Mouse (Mus musculus): ENCODE measurements at regions not wholly inside any gene's neighbourhood (a gene's known extent, or its start where the extent isn't known, plus 50 kb on each side); places are given as distances from the start of the nearest gene placed in this dataset.

DNA sequence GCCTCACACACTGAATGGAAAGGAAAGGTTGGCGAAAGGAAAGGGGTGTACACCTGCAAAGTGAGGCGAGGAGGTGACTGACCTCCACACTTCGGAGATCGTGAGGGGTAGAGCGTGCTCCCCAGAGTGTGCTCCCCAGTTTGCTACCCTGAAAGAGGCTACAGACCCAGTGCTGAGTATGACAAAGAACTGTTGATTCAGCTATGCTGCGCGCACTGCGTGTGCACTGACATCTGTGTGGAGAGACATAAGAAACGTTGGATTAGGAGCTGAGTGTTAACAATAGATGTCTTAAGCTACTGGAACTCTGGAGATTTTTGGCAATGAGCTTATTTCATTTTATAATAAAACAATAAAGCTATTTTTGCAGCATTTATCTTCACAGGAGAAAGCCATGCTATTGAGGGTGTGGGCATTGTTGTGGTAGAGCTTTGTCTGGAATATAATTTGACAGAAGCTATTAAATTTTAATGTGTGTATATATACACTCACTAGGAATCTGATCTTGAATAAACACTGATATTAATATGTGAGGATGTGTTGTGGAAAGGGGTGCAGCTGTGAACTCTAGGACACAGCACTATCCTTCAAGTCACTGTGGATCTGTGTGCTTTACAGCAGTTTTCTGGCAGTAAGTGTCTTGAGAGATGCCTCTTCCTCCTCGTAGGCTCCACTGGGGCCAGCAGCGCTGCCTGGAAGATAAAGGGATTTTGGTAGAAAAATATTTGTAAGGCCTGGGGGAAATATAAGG, 271.2 kb upstream of the Zfp637 start:
- DNase-seq (ENCODE audit: low spot score in 2 of 2) = no peak

- no peak for DNase-seq (ENCODE audit: low spot score in 2 of 2)
These were observed 270.6 kb upstream of the Zfp637 start for GRCm38 (mm10) chr6:117570346-117570745.

DNA sequence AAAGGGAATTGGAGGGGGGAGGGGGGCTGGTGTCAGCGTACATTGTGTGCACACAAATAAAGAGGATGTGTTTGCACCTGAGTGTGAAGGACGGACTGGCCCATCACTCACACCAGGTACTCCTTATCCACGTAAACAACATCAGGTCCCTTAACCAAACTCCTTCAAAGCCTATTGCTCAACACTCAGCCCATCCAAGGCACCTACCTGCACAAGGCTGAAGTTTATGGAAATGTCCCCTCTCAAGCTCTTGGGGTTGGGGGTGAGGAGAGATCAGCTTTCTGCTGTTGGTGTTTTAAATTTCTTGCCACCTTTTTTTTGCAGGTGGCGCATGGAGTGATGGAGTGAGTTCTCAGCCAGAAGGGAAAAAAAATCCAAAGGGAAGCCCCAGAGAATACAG, 270.2 kb upstream of the Zfp637 start:
- DNase-seq (ENCODE audit: low spot score in 2 of 2) = no peak

DNA sequence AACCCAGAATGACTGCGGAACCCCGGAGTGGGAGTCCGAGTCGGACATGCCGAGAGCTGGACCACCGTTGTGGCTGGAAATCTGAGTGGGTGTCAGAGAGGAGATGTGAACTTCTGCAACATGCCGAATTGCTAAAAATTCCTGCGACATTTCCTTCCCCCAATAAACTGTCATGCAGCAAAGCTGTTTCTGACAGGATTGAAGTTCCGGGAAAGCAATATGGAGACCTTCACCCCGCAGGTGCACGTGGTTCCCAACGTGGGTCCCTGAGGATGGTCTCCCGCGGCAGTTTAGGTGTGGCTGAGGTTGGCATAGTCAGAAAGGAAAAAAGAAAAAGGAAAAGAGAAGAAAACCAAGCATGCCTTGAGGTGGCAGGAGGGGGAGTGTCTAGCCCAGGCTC, 269.0 kb upstream of the Zfp637 start:
- DNase-seq (ENCODE audit: low spot score in 2 of 2) = no peak

DNA sequence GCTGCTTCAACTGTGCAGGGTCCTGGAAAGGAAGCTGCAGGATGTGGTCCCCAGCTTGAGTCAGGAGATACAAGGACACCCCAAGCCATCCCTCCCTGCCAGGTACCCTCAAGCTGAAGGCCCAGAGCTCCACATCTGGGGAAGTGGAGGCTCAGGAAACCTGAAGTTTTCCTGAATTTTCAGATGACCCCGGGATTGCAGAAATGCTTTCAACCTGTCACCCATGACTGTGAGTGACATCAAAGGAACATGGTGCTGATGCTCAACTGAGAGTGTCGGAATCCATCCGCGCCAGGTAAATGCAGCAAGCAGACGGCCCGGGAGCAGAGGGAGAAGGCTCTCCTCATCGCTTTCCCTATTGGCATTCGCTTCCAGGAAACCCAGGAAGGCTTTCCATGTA, 267.6 kb upstream of the Zfp637 start:
- DNase-seq (ENCODE audit: low spot score in 2 of 2) = no peak

- no peak for DNase-seq (ENCODE audit: low spot score in 2 of 2)
These were observed 266.8 kb upstream of the Zfp637 start for GRCm38 (mm10) chr6:117574146-117574545.

- no peak for DNase-seq (ENCODE audit: low spot score in 2 of 2)
These were observed 265.9 kb upstream of the Zfp637 start for GRCm38 (mm10) chr6:117575057-117575456.

GRCm38 (mm10) chr6:117576021-117576420, 265.0 kb upstream of the Zfp637 start:
- DNase-seq (ENCODE audit: low spot score in 2 of 2) = no peak

- DNase-seq (ENCODE audit: low spot score in 2 of 2) = no peak
These were observed 263.1 kb upstream of the Zfp637 start for GRCm38 (mm10) chr6:117577539-117578521.

DNA sequence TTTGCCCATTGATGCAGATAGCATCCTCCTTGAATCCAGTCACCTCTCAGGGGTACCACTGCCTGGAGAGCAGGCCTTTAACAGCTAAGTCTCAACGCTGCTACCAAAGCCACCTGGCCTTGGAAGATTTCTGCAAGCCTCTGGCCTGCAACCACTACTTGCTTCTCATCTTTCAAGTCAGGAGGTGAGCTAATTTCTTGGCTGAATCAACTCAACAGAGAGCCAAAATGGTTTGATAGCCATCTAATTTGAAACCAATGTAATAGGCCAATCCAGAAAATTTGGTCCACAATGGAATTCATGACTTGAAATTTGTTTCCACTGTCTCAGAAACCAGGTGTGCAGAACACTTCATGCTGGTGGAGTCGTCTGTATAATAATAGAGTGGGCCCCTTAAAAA, 260.0 kb upstream of the Zfp637 start:
- no peak for DNase-seq (ENCODE audit: low spot score in 2 of 2)

DNA sequence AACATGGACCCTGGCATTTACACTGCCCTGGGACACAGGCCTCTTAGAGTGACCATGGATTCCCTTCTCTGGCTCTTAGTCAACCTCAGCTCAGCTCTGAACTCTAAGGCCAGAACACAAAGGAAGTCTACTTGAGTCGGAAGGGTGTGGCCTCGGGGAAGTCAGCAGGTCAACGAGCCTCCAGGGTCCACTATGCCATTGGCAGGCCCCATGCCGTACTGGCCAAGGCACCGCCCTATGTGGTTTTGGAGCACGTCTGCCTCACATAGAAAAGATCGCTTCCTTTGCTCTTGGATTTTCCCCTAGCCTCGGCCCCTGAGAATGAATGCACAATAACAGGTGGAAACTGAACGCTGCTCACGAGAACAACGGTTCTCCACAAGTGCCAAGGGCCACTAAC, 257.9 kb upstream of the Zfp637 start:
- DNase-seq (ENCODE audit: low spot score in 2 of 2) = peak in 1 of 2 experiments; percentile 31

DNA sequence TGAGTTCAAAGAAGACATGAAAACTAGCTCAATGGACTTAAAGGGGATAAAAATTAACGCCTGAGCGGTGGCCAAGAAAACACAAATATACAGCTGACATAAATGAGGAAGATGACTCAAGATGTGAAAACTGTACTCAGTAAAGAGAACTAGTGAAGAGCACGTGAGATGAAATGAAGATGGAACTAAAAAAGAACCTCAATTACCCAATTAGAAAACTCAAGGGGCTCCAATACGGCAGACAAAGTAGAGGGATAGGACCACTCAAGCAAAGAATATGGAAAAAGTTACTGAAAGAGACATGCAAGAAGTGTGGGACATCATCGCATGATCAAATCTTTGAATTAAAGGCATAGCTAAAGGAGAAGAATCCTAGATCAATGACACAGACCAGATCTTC, 256.4 kb upstream of the Zfp637 start:
- no peak for DNase-seq (ENCODE audit: low spot score in 2 of 2)

GRCm38 (mm10) chr6:117596166-117596840, 244.7 kb upstream of the Zfp637 start:
- no peak for DNase-seq (ENCODE audit: low spot score in 2 of 2)

DNA sequence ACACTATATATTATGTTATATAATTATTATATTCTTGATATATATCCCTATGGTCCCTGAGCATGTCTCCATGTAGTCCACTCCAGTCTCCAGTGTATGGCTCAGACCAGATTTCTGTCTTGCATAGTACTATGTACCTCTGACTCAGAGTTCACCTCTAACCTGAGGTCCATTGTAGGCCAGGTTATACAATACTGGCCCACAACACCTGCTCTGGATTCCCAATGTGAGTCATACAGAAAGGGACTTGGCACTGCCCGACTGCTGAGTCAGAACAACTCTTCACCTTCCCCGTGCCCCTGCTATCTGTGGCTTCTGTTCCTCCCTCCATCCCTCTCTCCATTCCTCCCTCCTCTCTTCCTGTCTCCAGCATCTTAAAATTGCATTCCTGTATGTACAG, 236.1 kb upstream of the Zfp637 start:
- DNase-seq (ENCODE audit: low spot score in 2 of 2) = no peak

DNA sequence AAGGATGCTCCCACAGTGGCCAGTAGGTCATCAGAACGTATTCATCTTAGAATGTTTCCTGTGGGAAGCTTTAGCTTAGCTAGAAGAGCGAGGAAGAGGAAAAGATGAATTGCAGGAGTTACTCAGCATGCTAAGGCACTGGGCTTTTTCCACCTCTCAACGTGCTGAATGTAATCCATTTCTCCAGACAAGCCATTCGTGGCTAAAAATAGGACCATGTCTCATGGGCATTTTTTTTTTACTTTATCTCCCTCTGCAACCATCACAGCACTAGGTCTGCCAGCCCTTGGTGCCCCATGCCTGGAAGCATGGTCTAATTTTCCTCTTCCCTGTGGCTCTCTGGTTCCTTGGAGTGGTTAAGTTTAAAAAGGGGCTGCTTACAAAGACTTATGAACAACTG, 235.3 kb upstream of the Zfp637 start:
- no peak for DNase-seq (ENCODE audit: low spot score in 2 of 2)

DNA sequence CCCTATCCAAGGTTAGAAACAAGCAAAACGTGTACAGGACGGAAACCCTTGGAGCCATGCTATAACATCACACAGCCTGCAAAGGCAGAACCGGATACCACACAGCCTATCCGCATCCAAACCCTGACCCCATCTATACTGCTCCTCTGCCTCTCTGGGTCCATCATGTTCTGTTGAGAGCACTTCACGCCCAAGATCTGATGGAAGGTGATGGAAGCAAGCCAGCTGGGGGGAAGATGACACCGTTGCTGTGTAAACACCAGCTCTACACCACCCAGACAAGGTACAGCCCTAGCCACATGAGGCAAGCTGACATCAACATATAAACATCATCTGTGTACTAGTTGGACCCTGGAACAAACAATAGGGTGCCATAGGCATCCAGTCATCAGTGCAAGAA, 234.8 kb upstream of the Zfp637 start:
- DNase-seq (ENCODE audit: low spot score in 2 of 2) = no peak

DNA sequence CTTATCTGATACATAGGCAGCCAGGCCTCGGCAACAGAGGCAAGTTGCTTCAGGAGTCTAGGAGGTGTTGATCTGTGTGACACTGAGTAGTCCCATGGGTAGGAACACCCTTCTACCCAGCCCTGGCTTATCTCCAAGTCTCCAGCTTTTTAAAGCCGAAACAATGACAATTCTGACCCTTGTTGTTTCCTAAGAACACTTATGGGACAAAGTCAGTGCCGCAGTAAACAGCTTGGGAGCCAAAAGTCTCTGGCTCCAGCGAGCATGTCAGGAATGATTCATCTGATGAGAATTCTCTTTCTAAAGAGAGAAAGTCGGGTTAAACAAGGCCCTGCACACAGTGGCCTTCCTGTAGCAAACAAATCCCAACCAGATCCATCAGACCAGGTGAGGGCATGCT, 234.0 kb upstream of the Zfp637 start:
- peak; percentile 17 to 38 for DNase-seq (ENCODE audit: low spot score in 2 of 2)

DNA sequence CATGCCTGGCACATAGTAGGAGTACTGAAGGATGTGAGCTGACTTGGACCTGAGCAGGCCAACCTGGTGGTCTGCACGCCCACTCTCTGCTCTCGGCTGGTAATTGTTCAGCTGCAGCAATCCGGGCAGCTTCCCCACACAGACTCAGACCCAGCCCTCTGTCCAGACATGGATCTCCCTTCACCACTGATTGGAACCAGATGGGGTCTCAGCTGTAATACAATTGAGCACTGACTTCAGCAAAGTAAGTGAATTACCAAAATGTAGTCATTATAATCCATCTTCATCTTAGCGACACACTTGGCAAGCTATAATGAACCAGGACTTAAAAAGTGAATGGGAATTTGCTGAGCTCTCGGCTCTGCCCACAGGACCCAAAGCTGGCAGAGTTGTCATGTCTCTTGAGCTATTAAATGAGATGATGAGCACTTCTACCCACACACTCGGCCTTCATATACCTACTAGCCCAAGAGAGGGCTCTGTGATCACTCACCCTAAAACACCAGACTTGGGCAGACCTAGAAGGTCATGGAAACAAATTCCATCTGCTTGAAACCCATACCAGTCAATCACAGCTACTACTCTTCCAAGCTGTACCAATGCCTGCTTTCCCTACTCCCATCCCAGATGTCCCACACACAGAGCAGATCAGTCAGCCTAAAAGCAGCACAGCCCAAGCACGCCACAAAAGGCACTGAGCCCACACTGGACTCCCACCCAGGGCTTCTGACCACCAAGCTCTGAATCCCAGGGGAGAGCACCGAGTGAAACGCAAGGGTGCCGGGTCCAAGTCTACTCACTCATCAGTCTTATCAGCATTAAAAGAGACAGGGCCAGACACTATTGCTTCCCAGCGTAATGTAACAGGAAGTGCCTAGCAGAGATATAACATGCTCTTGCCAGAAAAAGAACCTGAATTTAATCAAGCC, 231.2 kb upstream of the Zfp637 start:
- DNase-seq (ENCODE audit: low spot score in 2 of 2) = no peak

GRCm38 (mm10) chr6:117611281-117611680, 229.7 kb upstream of the Zfp637 start:
- no peak for DNase-seq (ENCODE audit: low spot score in 2 of 2)

DNA sequence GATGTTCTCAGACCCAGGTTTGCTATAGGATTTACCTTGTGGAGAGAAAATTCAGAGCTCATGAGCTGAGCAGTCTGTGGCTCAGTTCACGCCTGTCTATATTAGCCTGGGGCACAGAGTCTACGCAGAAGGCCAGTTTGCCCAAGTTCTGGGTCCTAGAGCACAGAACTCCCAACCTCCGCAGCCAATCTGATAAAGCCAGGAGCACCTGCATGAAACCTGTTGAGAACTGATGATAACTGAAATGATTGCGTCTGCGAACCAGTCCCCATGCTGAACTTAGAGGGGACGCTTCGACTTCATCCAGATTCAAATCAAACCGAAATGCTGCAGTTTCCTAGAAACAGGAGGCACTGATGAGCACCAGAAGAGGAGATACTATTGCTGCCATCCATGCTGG, 229.0 kb upstream of the Zfp637 start:
- DNase-seq (ENCODE audit: low spot score in 2 of 2) = no peak

- DNase-seq (ENCODE audit: low spot score in 2 of 2) = no peak
These were observed 228.6 kb upstream of the Zfp637 start for GRCm38 (mm10) chr6:117612421-117612820.
